Mouse (Mus musculus) heart, adult 10 weeks (tissue): ENCODE data around the gene Aanat. TPM values are rescaled to one million over a fixed set of nuclear protein-coding genes. Genes with fewer than 3 reads are reported as not detected.

Experiments
- polyA plus RNA-seq: library from polyadenylated mRNA; stranded (reverse); fragments of 350-450 nt; fragmentation: Illumina TruSeq; extraction: RNeasy Lipid Tissue Mini Kit (QIAGEN cat#74804); gene quantifications from one replicate; pipeline ENCODE4 v1.2.3, GENCODE M21; 2014; ENCODE audit warnings: low read depth, low replicate concordance

Gene Aanat
- not detected for polyA plus RNA-seq

GRCm38 (mm10) chr11:116586310-116586709, at the start of gene Aanat:
TSS of gene Aanat (plus strand) at chr11:116586432.

GRCm38 (mm10) chr11:116581376-116581814, 4.8 kb upstream of the Aanat start, which contains the start of gene Ube2o:
TSS of gene Ube2o (minus strand) at chr11:116581447.

GRCm38 (mm10) chr11:116626299-116627071, 40.3 kb downstream of the Aanat start, which contains the start of gene Rhbdf2:
TSS of gene Rhbdf2 (minus strand) at chr11:116627019.

Other genes starting within 250 kb of the Aanat start
- 4.7 TPM for gene Rnf157, start 173.4 kb upstream of the Aanat start, polyA plus RNA-seq
- 29.6 TPM for gene Ubald2, start 152.3 kb upstream of the Aanat start, polyA plus RNA-seq
- not detected for gene Qrich2, start 120.2 kb upstream of the Aanat start, polyA plus RNA-seq
- 29.6 TPM for gene Prpsap1, start 92.2 kb upstream of the Aanat start, polyA plus RNA-seq
- gene Sphk1, start 55.5 kb upstream of the Aanat start, polyA plus RNA-seq: 1.5 TPM
- gene Ube2o, start 5.0 kb upstream of the Aanat start, polyA plus RNA-seq: 19.6 TPM
- 9.1 TPM for gene Rhbdf2, start 40.6 kb downstream of the Aanat start, polyA plus RNA-seq
- gene Prcd, start 67.1 kb downstream of the Aanat start, polyA plus RNA-seq: 1.2 TPM
- gene Cygb, start 67.9 kb downstream of the Aanat start, polyA plus RNA-seq: 42.8 TPM
- not detected for gene St6galnac1, start 189.1 kb downstream of the Aanat start, polyA plus RNA-seq
- 16.1 TPM for gene Mxra7, start 241.6 kb downstream of the Aanat start, polyA plus RNA-seq